Mouse (Mus musculus) megakaryocyte, embryonic 14.5 days (primary cell): ENCODE results near the gene Vav2. TPM values are rescaled to one million over a fixed set of nuclear protein-coding genes. Genes with fewer than 3 reads are reported as not detected.

ENCODE experiments used
- H3K27me3 ChIP-seq: replicated peaks from 2 replicates; pipeline ENCODE3; 2012; ENCODE audit warnings: inconsistent platforms
- H3K36me3 ChIP-seq: replicated peaks from 2 replicates; pipeline ENCODE3; 2012; ENCODE audit warnings: low read length, inconsistent platforms, mixed read lengths
- H3K4me1 ChIP-seq: 2 replicates; pipeline ENCODE4 v1.6.1; 2012; ENCODE audit warnings: inconsistent platforms
- H3K4me3 ChIP-seq: replicated peaks from 2 replicates; pipeline ENCODE3; 2012; ENCODE audit warnings: moderate library complexity, mild to moderate bottlenecking, inconsistent platforms
- H3K9me3 ChIP-seq: 2 replicates; pipeline ENCODE4 v1.6.1; 2012; ENCODE audit warnings: inconsistent platforms
- FLI1 ChIP-seq: IDR thresholded peaks from 2 replicates; pipeline ENCODE4 v1.6.1; 2012; ENCODE audit warnings: low read length, inconsistent platforms, mixed read lengths
- GATA1 ChIP-seq: IDR thresholded peaks from 3 replicates; pipeline ENCODE4 v1.6.1; 2012; ENCODE audit warnings: mixed read lengths, low read length, inconsistent platforms, borderline replicate concordance
- polyA plus RNA-seq: library from polyadenylated mRNA; stranded (reverse); fragments of >175 nt; gene quantifications from 2 replicates; pipeline ENCODE4 v1.2.3, GENCODE M21; 2012; ENCODE audit warnings: low replicate concordance; ENCODE audit not compliant: insufficient read depth

The Vav2 gene
- polyA plus RNA-seq, 1 experiment: 5.5 TPM

GRCm38 (mm10) chr2:27229481-27230105, 197.2 kb downstream of the Vav2 start:
- H3K4me3 ChIP-seq: no peak overlapping the region
- no peaks in the 10 kb centered on the region for H3K9me3 ChIP-seq
- TF ChIP-seq GATA1: no peak
- TF ChIP-seq FLI1: no peak
- peaks cover 20% of the 10 kb centered on the region for H3K27me3 ChIP-seq
- peaks cover 73% of the 10 kb centered on the region for H3K4me1 ChIP-seq
- no peaks in the 10 kb centered on the region for H3K36me3 ChIP-seq

- Histone ChIP-seq H3K4me1 (peaks cover 79% of the 10 kb centered on the region), H3K36me3 (no peaks in the 10 kb centered on the region), H3K9me3 (no peaks in the 10 kb centered on the region), H3K4me3 (no peak overlapping the region), H3K27me3 (peaks cover 16% of the 10 kb centered on the region)
- TF ChIP-seq GATA1 (no peak), FLI1 (no peak)
These were observed 197.9 kb downstream of the Vav2 start for GRCm38 (mm10) chr2:27228809-27229480.

- peaks cover 8% of the 10 kb centered on the region for H3K27me3 ChIP-seq
- H3K36me3 ChIP-seq: no peaks in the 10 kb centered on the region
- H3K4me3 ChIP-seq: no peak overlapping the region
- H3K9me3 ChIP-seq: no peaks in the 10 kb centered on the region
- H3K4me1 ChIP-seq: peaks cover 83% of the 10 kb centered on the region
- TF ChIP-seq FLI1 (no peak), GATA1 (no peak)
These were observed 200.3 kb downstream of the Vav2 start for GRCm38 (mm10) chr2:27226572-27226971.

GRCm38 (mm10) chr2:27223012-27223421, 203.8 kb downstream of the Vav2 start:
- peaks cover 9% of the 10 kb centered on the region for H3K27me3 ChIP-seq
- TF ChIP-seq FLI1: no peak
- TF ChIP-seq GATA1: no peak
- peak overlapping the region; percentile 84 for H3K4me3 ChIP-seq
- peaks cover 26% of the 10 kb centered on the region for H3K36me3 ChIP-seq
- H3K4me1 ChIP-seq: peaks cover 93% of the 10 kb centered on the region
- H3K9me3 ChIP-seq: no peaks in the 10 kb centered on the region

GRCm38 (mm10) chr2:27218569-27218968, 208.3 kb downstream of the Vav2 start:
- TF ChIP-seq GATA1: no peak
- no peak for TF ChIP-seq FLI1
- Histone ChIP-seq H3K36me3 (peaks cover 63% of the 10 kb centered on the region), H3K4me1 (peaks cover 94% of the 10 kb centered on the region)

GRCm38 (mm10) chr2:27218121-27218544, 208.7 kb downstream of the Vav2 start:
- no peak for TF ChIP-seq GATA1
- TF ChIP-seq FLI1: no peak
- Histone ChIP-seq H3K9me3 (no peaks in the 10 kb centered on the region), H3K4me1 (peaks cover 94% of the 10 kb centered on the region), H3K27me3 (peaks cover 16% of the 10 kb centered on the region), H3K36me3 (peaks cover 68% of the 10 kb centered on the region), H3K4me3 (peak overlapping the region; percentile 19)

More at GRCm38 (mm10) chr2:27218569-27218968, 208.3 kb downstream of the Vav2 start:
- Histone ChIP-seq H3K27me3 (peaks cover 12% of the 10 kb centered on the region), H3K9me3 (no peaks in the 10 kb centered on the region), H3K4me3 (no peak overlapping the region)

- H3K9me3 ChIP-seq: no peaks in the 10 kb centered on the region
- H3K27me3 ChIP-seq: peaks cover 32% of the 10 kb centered on the region
- TF ChIP-seq GATA1 (no peak), FLI1 (no peak)
- no peak overlapping the region for H3K4me3 ChIP-seq
- H3K4me1 ChIP-seq: peaks cover 94% of the 10 kb centered on the region
- H3K36me3 ChIP-seq: peaks cover 90% of the 10 kb centered on the region
These were observed 211.3 kb downstream of the Vav2 start for GRCm38 (mm10) chr2:27215537-27215936.

Other genes starting within 250 kb of the Vav2 start
- gene Sardh, start 178.7 kb downstream of the Vav2 start, polyA plus RNA-seq: 505 and 531 TPM in 2 replicates
- 0.51 TPM in 1 of 2 replicates, not detected in the other for gene Brd3os, start 15.3 kb upstream of the Vav2 start, polyA plus RNA-seq
- gene Brd3, start 80.6 kb upstream of the Vav2 start, polyA plus RNA-seq: 58.4 and 65.2 TPM in 2 replicates
- gene Wdr5, start 88.1 kb upstream of the Vav2 start, polyA plus RNA-seq: 6.3 and 27.6 TPM in 2 replicates
- 0.44 and 7.0 TPM in 2 replicates for gene Rxra, start 249.4 kb upstream of the Vav2 start, polyA plus RNA-seq